Mouse (Mus musculus): ENCODE results near the gene Irgq. TPM values are rescaled to one million over a fixed set of nuclear protein-coding genes. Genes with fewer than 3 reads are reported as not detected.
A peak's percentile ranks its signal among the peaks of the same experiment; 100 is the strongest.

Irgq gene
- polyA plus RNA-seq, 2 experiments: 1.0 to 1.7 TPM

DNA sequence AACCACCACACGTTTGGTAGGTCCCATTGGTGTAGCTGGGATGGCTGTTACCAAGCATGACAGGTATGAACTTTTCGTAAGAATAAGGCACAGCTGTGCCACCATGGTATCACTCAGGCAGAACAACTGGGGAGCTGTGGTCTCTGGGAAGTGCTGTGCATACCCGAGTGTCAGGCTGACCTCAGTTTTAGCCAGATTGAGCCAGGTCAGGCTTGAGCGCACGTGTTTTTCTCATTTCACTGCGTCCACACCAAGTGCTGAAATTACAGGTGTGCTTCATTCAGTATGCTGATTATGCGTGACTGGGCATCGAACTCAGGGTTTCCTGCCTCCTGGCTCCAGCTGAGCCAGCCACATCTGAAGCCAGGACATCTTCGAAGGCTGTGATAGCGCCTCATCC lies 25.3 kb downstream of the Irgq start:
- no peak overlapping the region for H3K4me2 ChIP-seq (ENCODE audit: low read depth)
- no peak overlapping the region for H3K27ac ChIP-seq
- no peak for DNase-seq (ENCODE audit: low read depth in 3 of 3, low spot score in 3 of 3)
- H3K9me3 ChIP-seq (ENCODE audit: control insufficient read depth, low read length): no peaks in the 10 kb centered on the region
- H3K27me3 ChIP-seq (ENCODE audit: control insufficient read depth, insufficient read depth, low read length): no peaks in the 10 kb centered on the region
- TF ChIP-seq CTCF (IDR thresholded peaks at IDR 0.05; ENCODE audit: low read depth) (no peak), EP300 (IDR thresholded peaks at IDR 0.05; ENCODE audit: low read depth) (no peak)
- WGBS (ENCODE audit: insufficient replicate concordance): 84% methylated on average over 10 of the region's 10 CpGs
- H3K4me1 ChIP-seq (replicated peaks; ENCODE audit: control insufficient read depth in 2 of 2, insufficient read depth in 2 of 2, low read length in 1 of 2): peaks cover 0 to 2% of the 10 kb centered on the region in 2 experiments; a peak in 1 of 4 replicates
- H3K36me3 ChIP-seq (replicated peaks; ENCODE audit: control insufficient read depth, insufficient read depth, low read depth): peaks cover 4% of the 10 kb centered on the region; the same call in 1 of the 2 replicates
- H3K4me3 ChIP-seq (ENCODE audit: insufficient read depth in 1 of 2, low read depth in 2 of 2, low read length in 2 of 2): no peak overlapping the region
- no peak for ATAC-seq (ENCODE audit: insufficient read depth)
- no peak overlapping the region for H3K9ac ChIP-seq (replicated peaks)

DNA sequence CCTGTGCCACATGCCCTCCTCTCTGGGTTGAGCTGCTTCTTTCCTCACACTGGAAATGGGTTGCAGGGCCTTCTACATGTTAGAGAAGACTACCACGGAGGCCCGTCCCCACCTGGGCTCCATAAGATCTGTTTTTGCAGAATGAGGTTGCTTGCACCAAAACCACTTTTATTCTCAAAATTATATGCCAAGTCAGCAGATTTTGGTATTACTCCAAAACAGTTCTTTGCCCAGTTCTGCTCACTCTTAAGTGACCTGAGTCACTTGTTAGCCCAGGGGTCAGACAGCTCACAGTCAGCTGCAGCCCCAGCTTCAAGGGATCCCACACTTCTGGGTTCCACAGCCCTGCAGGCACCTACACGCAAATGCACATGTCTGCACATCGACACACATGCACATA lies 31.0 kb downstream of the Irgq start:
- ATAC-seq (ENCODE audit: insufficient read depth) (no peak), DNase-seq (ENCODE audit: low read depth in 3 of 3, low spot score in 3 of 3) (no peak)
- Histone ChIP-seq H3K4me2 (ENCODE audit: low read depth) (no peak overlapping the region), H3K27me3 (ENCODE audit: control insufficient read depth, insufficient read depth, low read length) (no peaks in the 10 kb centered on the region), H3K4me3 (ENCODE audit: insufficient read depth in 1 of 2, low read depth in 2 of 2, low read length in 2 of 2) (no peak overlapping the region), H3K9me3 (ENCODE audit: control insufficient read depth, low read length) (no peaks in the 10 kb centered on the region), H3K27ac (no peak overlapping the region), H3K36me3 (replicated peaks; ENCODE audit: control insufficient read depth, insufficient read depth, low read depth) (peaks cover 7% of the 10 kb centered on the region; the same call in 1 of the 2 replicates), H3K9ac (replicated peaks) (no peak overlapping the region), H3K4me1 (replicated peaks; ENCODE audit: control insufficient read depth in 2 of 2, insufficient read depth in 2 of 2, low read length in 1 of 2) (no peaks in the 10 kb centered on the region)
- 81% methylated on average over 4 of the region's 4 CpGs for WGBS (ENCODE audit: insufficient replicate concordance)
- TF ChIP-seq CTCF (IDR thresholded peaks at IDR 0.05; ENCODE audit: low read depth) (no peak), EP300 (IDR thresholded peaks at IDR 0.05; ENCODE audit: low read depth) (no peak)

DNA sequence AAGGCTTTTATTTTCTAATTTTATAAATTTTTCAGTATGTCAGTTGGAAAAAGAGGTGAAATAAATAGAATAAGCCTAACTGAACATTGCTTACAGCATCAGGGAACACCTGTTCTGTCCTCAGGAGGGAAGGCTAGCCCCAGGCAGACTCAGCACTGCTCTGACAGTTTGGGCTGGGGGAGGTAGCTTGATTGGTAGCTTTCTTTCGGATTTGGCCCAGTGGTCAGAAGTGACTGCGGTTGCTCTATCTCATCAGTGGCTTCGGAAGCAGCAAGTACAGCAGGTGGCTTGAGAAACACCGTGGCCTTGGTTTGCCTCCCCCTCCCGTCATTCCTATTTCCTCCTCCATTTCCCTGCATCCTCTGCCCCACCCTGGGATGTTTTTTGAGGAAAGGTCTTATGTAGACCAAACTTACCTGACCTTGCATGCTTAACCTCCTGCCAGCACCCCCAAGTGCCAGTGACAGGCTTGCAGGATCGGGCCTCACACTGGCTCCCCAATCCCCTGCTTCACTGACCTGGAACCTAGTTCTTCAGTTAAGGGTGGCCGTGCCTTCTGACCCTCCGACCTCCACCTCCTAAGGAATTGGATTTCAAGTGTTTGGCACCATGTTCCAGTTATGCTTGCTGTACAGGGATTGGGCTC lies 32.8 kb downstream of the Irgq start:
- TF ChIP-seq CTCF (IDR thresholded peaks at IDR 0.05; ENCODE audit: low read depth): no peak
- TF ChIP-seq EP300 (IDR thresholded peaks at IDR 0.05; ENCODE audit: low read depth): no peak

DNA sequence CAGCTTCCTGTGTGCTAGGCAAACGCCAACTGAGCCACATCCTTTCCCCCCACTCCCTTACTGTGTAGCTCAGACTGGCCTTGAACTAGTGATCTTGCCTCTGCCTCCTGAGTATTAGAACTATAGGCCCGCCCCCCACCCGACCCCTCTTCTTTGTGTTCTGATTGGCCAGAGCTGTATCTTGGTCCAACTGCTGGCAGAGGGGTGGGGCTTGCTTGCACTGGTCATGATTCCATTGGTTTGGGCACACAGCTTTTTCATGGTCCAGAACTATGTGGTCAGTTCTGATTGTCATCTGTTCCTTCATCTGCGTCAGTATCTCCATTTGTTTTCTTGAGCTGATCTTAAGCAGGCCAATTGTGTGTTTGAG lies 33.3 kb downstream of the Irgq start:
- Histone ChIP-seq H3K27ac (no peak overlapping the region), H3K4me3 (ENCODE audit: insufficient read depth in 1 of 2, low read depth in 2 of 2, low read length in 2 of 2) (no peak overlapping the region), H3K4me2 (ENCODE audit: low read depth) (no peak overlapping the region), H3K9ac (replicated peaks) (no peak overlapping the region), H3K9me3 (ENCODE audit: control insufficient read depth, low read length) (no peaks in the 10 kb centered on the region), H3K27me3 (ENCODE audit: control insufficient read depth, insufficient read depth, low read length) (no peaks in the 10 kb centered on the region), H3K36me3 (replicated peaks; ENCODE audit: control insufficient read depth, insufficient read depth, low read depth) (peaks cover 11% of the 10 kb centered on the region), H3K4me1 (replicated peaks; ENCODE audit: control insufficient read depth in 2 of 2, insufficient read depth in 2 of 2, low read length in 1 of 2) (no peaks in the 10 kb centered on the region)
- no peak for ATAC-seq (ENCODE audit: insufficient read depth)
- 66% methylated on average over 4 of the region's 4 CpGs for WGBS (ENCODE audit: insufficient replicate concordance)
- no peak for TF ChIP-seq CTCF (IDR thresholded peaks at IDR 0.05; ENCODE audit: low read depth)
- no peak for TF ChIP-seq EP300 (IDR thresholded peaks at IDR 0.05; ENCODE audit: low read depth)
- no peak for DNase-seq (ENCODE audit: low read depth in 3 of 3, low spot score in 3 of 3)

More for the DNA sequence above, 32.8 kb downstream of the Irgq start:
- no peaks in the 10 kb centered on the region for H3K4me1 ChIP-seq (replicated peaks; ENCODE audit: control insufficient read depth in 2 of 2, insufficient read depth in 2 of 2, low read length in 1 of 2)
- no peak overlapping the region for H3K27ac ChIP-seq
- no peak overlapping the region for H3K4me2 ChIP-seq (ENCODE audit: low read depth)
- 80% methylated on average over 8 of the region's 8 CpGs for WGBS (ENCODE audit: insufficient replicate concordance)
- H3K9ac ChIP-seq (replicated peaks): no peak overlapping the region
- no peak overlapping the region for H3K4me3 ChIP-seq (ENCODE audit: insufficient read depth in 1 of 2, low read depth in 2 of 2, low read length in 2 of 2)
- H3K27me3 ChIP-seq (ENCODE audit: control insufficient read depth, insufficient read depth, low read length): no peaks in the 10 kb centered on the region
- no peak for ATAC-seq (ENCODE audit: insufficient read depth)
- H3K9me3 ChIP-seq (ENCODE audit: control insufficient read depth, low read length): no peaks in the 10 kb centered on the region
- H3K36me3 ChIP-seq (replicated peaks; ENCODE audit: control insufficient read depth, insufficient read depth, low read depth): peaks cover 11% of the 10 kb centered on the region
- no peak for DNase-seq (ENCODE audit: low read depth in 3 of 3, low spot score in 3 of 3)

DNA sequence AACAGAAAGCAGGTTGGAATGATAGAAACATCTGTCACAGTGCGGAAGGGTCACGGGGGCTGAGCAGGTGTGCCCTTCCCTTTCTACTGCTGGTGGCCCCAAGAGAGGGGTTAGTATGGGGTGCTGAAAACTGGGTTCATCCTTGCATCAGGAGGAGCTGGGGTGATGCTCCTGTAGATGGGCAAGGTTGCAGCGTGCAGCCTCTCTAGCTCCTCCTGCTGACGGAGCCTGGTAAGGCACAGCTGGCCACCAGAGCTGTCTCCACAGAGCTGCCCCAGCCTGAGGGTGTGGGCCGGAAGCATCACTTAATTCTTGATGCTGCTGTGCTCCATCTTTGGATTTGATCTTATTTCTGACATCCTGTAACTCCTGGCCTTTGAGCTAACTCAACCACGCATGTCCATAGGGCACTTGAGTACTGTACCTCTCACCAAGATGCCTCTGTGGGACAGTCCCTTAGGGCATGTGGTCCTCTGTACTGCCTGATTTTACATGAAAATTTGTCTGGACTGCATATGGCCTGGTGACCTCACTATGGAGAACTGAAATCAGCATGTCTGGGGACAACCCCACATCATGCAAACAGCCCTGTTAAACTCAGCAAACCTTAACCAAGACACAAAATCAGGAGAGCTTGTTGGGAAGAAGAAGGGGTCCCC lies 34.2 kb downstream of the Irgq start:
- TF ChIP-seq EP300 (IDR thresholded peaks at IDR 0.05; ENCODE audit: low read depth) (no peak), CTCF (IDR thresholded peaks at IDR 0.05; ENCODE audit: low read depth) (peak; percentile 95)
- H3K9ac ChIP-seq (replicated peaks): no peak overlapping the region
- no peaks in the 10 kb centered on the region for H3K9me3 ChIP-seq (ENCODE audit: control insufficient read depth, low read length)
- H3K36me3 ChIP-seq (replicated peaks; ENCODE audit: control insufficient read depth, insufficient read depth, low read depth): peaks cover 11% of the 10 kb centered on the region
- H3K27ac ChIP-seq: no peak overlapping the region
- H3K4me1 ChIP-seq (replicated peaks; ENCODE audit: control insufficient read depth in 2 of 2, insufficient read depth in 2 of 2, low read length in 1 of 2): no peaks in the 10 kb centered on the region
- DNase-seq (ENCODE audit: low read depth in 3 of 3, low spot score in 3 of 3) (peak in 1 of 3 experiments; percentile 34), ATAC-seq (ENCODE audit: insufficient read depth) (peak; percentile 52; the same call in 1 of the 2 replicates)
- no peaks in the 10 kb centered on the region for H3K27me3 ChIP-seq (ENCODE audit: control insufficient read depth, insufficient read depth, low read length)
- H3K4me2 ChIP-seq (ENCODE audit: low read depth): no peak overlapping the region
- H3K4me3 ChIP-seq (ENCODE audit: insufficient read depth in 1 of 2, low read depth in 2 of 2, low read length in 2 of 2): no peak overlapping the region
- 57% methylated on average over 6 of the region's 6 CpGs for WGBS (ENCODE audit: insufficient replicate concordance)

All from liver, embryonic 14.5 days (tissue).